Mouse (Mus musculus) midbrain, embryonic 15.5 days (tissue): ENCODE measurements around the gene Dpp6. TPM values are rescaled to one million over a fixed set of nuclear protein-coding genes. Genes with fewer than 3 reads are reported as not detected.
A peak's percentile ranks its signal among the peaks of the same experiment; 100 is the strongest.

Experiments
- ATAC-seq: fragments of 200-750 bp; cut with Nextera tagmentation; replicated peaks from 2 replicates; pipeline ENCODE4 v1.8.0; 2017; ENCODE audit warnings: moderate TSS enrichment
- H3K27ac ChIP-seq: fragments of 300-500 bp; sonication (generic); 2 replicates; pipeline ENCODE4 v1.5.1; 2015; ENCODE audit warnings: mild to moderate bottlenecking, inconsistent platforms
- H3K27me3 ChIP-seq: fragments of 300-500 bp; sonication (generic); replicated peaks from 2 replicates; pipeline ENCODE4 v1.6.1; 2015; ENCODE audit warnings: inconsistent platforms
- H3K36me3 ChIP-seq: fragments of 300-500 bp; sonication (generic); replicated peaks from 2 replicates; pipeline ENCODE4 v1.6.1; 2015; ENCODE audit warnings: inconsistent platforms
- H3K4me1 ChIP-seq: fragments of 300-500 bp; sonication (generic); 2 replicates; pipeline ENCODE4 v1.6.1; 2015; ENCODE audit warnings: inconsistent platforms
- H3K4me2 ChIP-seq: fragments of 300-500 bp; sonication (generic); 2 replicates; pipeline ENCODE4 v1.6.1; 2015; ENCODE audit warnings: inconsistent platforms, mild to moderate bottlenecking, moderate library complexity
- H3K4me3 ChIP-seq: fragments of 300-500 bp; sonication (generic); 2 replicates; pipeline ENCODE4 v1.5.1; 2015; ENCODE audit warnings: mild to moderate bottlenecking, inconsistent platforms
- H3K9ac ChIP-seq: fragments of 300-500 bp; sonication (generic); 2 replicates; pipeline ENCODE4 v1.6.1; 2015; ENCODE audit warnings: mild to moderate bottlenecking, inconsistent platforms
- H3K9me3 ChIP-seq: fragments of 300-500 bp; sonication (generic); 2 replicates; pipeline ENCODE4 v1.6.1; 2016; ENCODE audit warnings: inconsistent platforms
- WGBS: fragments of 180-500 bp; shearing (Covaris S2); methylation state at CpG from one replicate; pipeline ENCODE4 v1.1.7; 2015; ENCODE audit warnings: mixed read lengths; 5-methylcytosine and 5-hydroxymethylcytosine counted together
- polyA plus RNA-seq: library from polyadenylated mRNA; unstranded; fragments of >200 nt; fragmentation: Nextera tagmentation; extraction: Ambion mirVana; gene quantifications from 2 replicates; pipeline ENCODE4 v1.2.1, GENCODE M21; 2015

Gene Dpp6
- polyA plus RNA-seq, 1 experiment from 2014 or later: 88.3 TPM

- no peaks in the 10 kb centered on the region for H3K9me3 ChIP-seq
- no peak overlapping the region for H3K4me3 ChIP-seq
- ATAC-seq: no peak
- H3K27ac ChIP-seq: no peak overlapping the region
- 86% methylated on average over 3 of the region's 3 CpGs for WGBS
- no peaks in the 10 kb centered on the region for H3K4me1 ChIP-seq
- no peaks in the 10 kb centered on the region for H3K36me3 ChIP-seq
- no peaks in the 10 kb centered on the region for H3K27me3 ChIP-seq
- no peak overlapping the region for H3K9ac ChIP-seq
- no peak overlapping the region for H3K4me2 ChIP-seq
Observed at GRCm38 (mm10) chr5:27247793-27248192, 430.8 kb downstream of the Dpp6 start.

GRCm38 (mm10) chr5:27248685-27249084 lies 431.7 kb downstream of the Dpp6 start:
- Histone ChIP-seq H3K36me3 (no peaks in the 10 kb centered on the region), H3K9me3 (no peaks in the 10 kb centered on the region), H3K27me3 (no peaks in the 10 kb centered on the region), H3K9ac (no peak overlapping the region), H3K4me1 (no peaks in the 10 kb centered on the region), H3K4me3 (no peak overlapping the region), H3K4me2 (no peak overlapping the region), H3K27ac (no peak overlapping the region)
- 71% methylated on average over 2 of the region's 2 CpGs for WGBS
- no peak for ATAC-seq

GRCm38 (mm10) chr5:27249951-27250350 lies 432.9 kb downstream of the Dpp6 start:
- H3K4me3 ChIP-seq: no peak overlapping the region
- no peak for ATAC-seq
- no peaks in the 10 kb centered on the region for H3K36me3 ChIP-seq
- no peaks in the 10 kb centered on the region for H3K9me3 ChIP-seq
- WGBS: 57% methylated on average over 4 of the region's 4 CpGs
- no peak overlapping the region for H3K27ac ChIP-seq
- no peak overlapping the region for H3K9ac ChIP-seq
- H3K27me3 ChIP-seq: no peaks in the 10 kb centered on the region
- H3K4me1 ChIP-seq: no peaks in the 10 kb centered on the region
- no peak overlapping the region for H3K4me2 ChIP-seq

- no peak overlapping the region for H3K27ac ChIP-seq
- WGBS: 92% methylated on average over 3 of the region's 3 CpGs
- no peak for ATAC-seq
- no peak overlapping the region for H3K4me3 ChIP-seq
- H3K36me3 ChIP-seq: no peaks in the 10 kb centered on the region
- H3K4me1 ChIP-seq: no peaks in the 10 kb centered on the region
- H3K9ac ChIP-seq: no peak overlapping the region
- no peaks in the 10 kb centered on the region for H3K27me3 ChIP-seq
- no peaks in the 10 kb centered on the region for H3K9me3 ChIP-seq
- H3K4me2 ChIP-seq: no peak overlapping the region
Observed at GRCm38 (mm10) chr5:27250906-27251305, 433.9 kb downstream of the Dpp6 start.

GRCm38 (mm10) chr5:27251361-27251760 lies 434.4 kb downstream of the Dpp6 start:
- no peak for ATAC-seq
- Histone ChIP-seq H3K36me3 (no peaks in the 10 kb centered on the region), H3K9ac (no peak overlapping the region), H3K27me3 (no peaks in the 10 kb centered on the region), H3K9me3 (no peaks in the 10 kb centered on the region), H3K4me2 (no peak overlapping the region), H3K27ac (no peak overlapping the region), H3K4me3 (no peak overlapping the region), H3K4me1 (no peaks in the 10 kb centered on the region)

GRCm38 (mm10) chr5:27255247-27255646 lies 438.2 kb downstream of the Dpp6 start:
- no peak overlapping the region for H3K9ac ChIP-seq
- H3K4me1 ChIP-seq: no peaks in the 10 kb centered on the region
- H3K36me3 ChIP-seq: no peaks in the 10 kb centered on the region
- no peak overlapping the region for H3K4me2 ChIP-seq
- no peaks in the 10 kb centered on the region for H3K27me3 ChIP-seq
- 87% methylated on average over 2 of the region's 2 CpGs for WGBS
- no peak for ATAC-seq
- H3K4me3 ChIP-seq: no peak overlapping the region
- no peaks in the 10 kb centered on the region for H3K9me3 ChIP-seq
- no peak overlapping the region for H3K27ac ChIP-seq

GRCm38 (mm10) chr5:27258636-27259035 lies 441.6 kb downstream of the Dpp6 start:
- Histone ChIP-seq H3K9me3 (no peaks in the 10 kb centered on the region), H3K27me3 (no peaks in the 10 kb centered on the region), H3K4me1 (peaks cover 18% of the 10 kb centered on the region), H3K4me2 (no peak overlapping the region), H3K36me3 (no peaks in the 10 kb centered on the region), H3K27ac (no peak overlapping the region), H3K9ac (no peak overlapping the region), H3K4me3 (no peak overlapping the region)
- ATAC-seq: no peak
- 92% methylated on average over 3 of the region's 3 CpGs for WGBS

GRCm38 (mm10) chr5:27261746-27262727 lies 445.0 kb downstream of the Dpp6 start:
- peak; percentile 95 for ATAC-seq
- H3K4me1 ChIP-seq: peaks cover 38% of the 10 kb centered on the region
- peak overlapping the region; percentile 49 for H3K4me3 ChIP-seq
- H3K27ac ChIP-seq: peak overlapping the region; percentile 91
- H3K9ac ChIP-seq: peak overlapping the region; percentile 65
- H3K36me3 ChIP-seq: no peaks in the 10 kb centered on the region
- H3K27me3 ChIP-seq: no peaks in the 10 kb centered on the region
- peak overlapping the region; percentile 73 for H3K4me2 ChIP-seq
- WGBS: 3% methylated on average over 27 of the region's 27 CpGs
- H3K9me3 ChIP-seq: no peaks in the 10 kb centered on the region

GRCm38 (mm10) chr5:27262751-27263150 lies 445.7 kb downstream of the Dpp6 start:
- 35% methylated on average over 1 of the region's 1 CpGs for WGBS
- Histone ChIP-seq H3K4me2 (peak overlapping the region; percentile 73), H3K9ac (peak overlapping the region; percentile 65), H3K36me3 (no peaks in the 10 kb centered on the region), H3K9me3 (no peaks in the 10 kb centered on the region), H3K4me1 (peaks cover 38% of the 10 kb centered on the region), H3K27ac (peak overlapping the region; percentile 91), H3K4me3 (peak overlapping the region; percentile 49), H3K27me3 (no peaks in the 10 kb centered on the region)
- ATAC-seq: no peak; the same call in 1 of the 2 replicates

GRCm38 (mm10) chr5:27265281-27265680 lies 448.3 kb downstream of the Dpp6 start:
- Histone ChIP-seq H3K4me2 (peak overlapping the region; percentile 73), H3K9ac (no peak overlapping the region), H3K36me3 (no peaks in the 10 kb centered on the region), H3K4me1 (peaks cover 38% of the 10 kb centered on the region), H3K4me3 (no peak overlapping the region), H3K27ac (no peak overlapping the region), H3K9me3 (no peaks in the 10 kb centered on the region), H3K27me3 (no peaks in the 10 kb centered on the region)
- ATAC-seq: no peak
- 74% methylated on average over 3 of the region's 3 CpGs for WGBS

- no peaks in the 10 kb centered on the region for H3K36me3 ChIP-seq
- H3K9ac ChIP-seq: no peak overlapping the region
- H3K4me2 ChIP-seq: no peak overlapping the region
- H3K27ac ChIP-seq: no peak overlapping the region
- no peaks in the 10 kb centered on the region for H3K27me3 ChIP-seq
- no peak overlapping the region for H3K4me3 ChIP-seq
- ATAC-seq: no peak
- no peaks in the 10 kb centered on the region for H3K9me3 ChIP-seq
- 76% methylated on average over 4 of the region's 4 CpGs for WGBS
- H3K4me1 ChIP-seq: peaks cover 5% of the 10 kb centered on the region; the same call in 1 of the 2 replicates
Observed at GRCm38 (mm10) chr5:27271336-27271735, 454.3 kb downstream of the Dpp6 start.

- no peaks in the 10 kb centered on the region for H3K9me3 ChIP-seq
- WGBS: 65% methylated on average over 8 of the region's 8 CpGs
Observed at GRCm38 (mm10) chr5:27274781-27275395, 457.9 kb downstream of the Dpp6 start.

More at GRCm38 (mm10) chr5:27274781-27275395, 457.9 kb downstream of the Dpp6 start:
- Histone ChIP-seq H3K36me3 (no peaks in the 10 kb centered on the region), H3K27me3 (no peaks in the 10 kb centered on the region), H3K4me3 (no peak overlapping the region), H3K4me2 (no peak overlapping the region), H3K27ac (no peak overlapping the region), H3K9ac (no peak overlapping the region), H3K4me1 (peaks cover 5% of the 10 kb centered on the region; the same call in 1 of the 2 replicates)
- 0 out of 2 replicates have a peak, but pooled peaks have one; percentile 14 for ATAC-seq
